24 mouse cellular contexts compared by ENCODE assay signal in genomic region chr3:78077822-78078221, GRCm38 (mm10).
A peak's percentile ranks its signal among the peaks of the same experiment; 100 is the strongest.
DNase-seq lines count a peak whose midpoint lies in the region; ATAC-seq and TF ChIP-seq lines count a peak whose summit lies in the region.
"Had no signal": no experiment of that assay in that cellular context is flagged by ENCODE, and none has a peak within 500 bp of the region (broad histone marks: within the 10 kb centered on the region; RNA-seq: fewer than 3 reads in every experiment).

No protein-coding gene starts in this region.

- no peaks in the 10 kb centered on the region for H3K27me3 ChIP-seq in hindbrain, embryonic 14.5 days (ENCODE audit: control insufficient read depth, insufficient read depth, low read length)
- no peaks in the 10 kb centered on the region for H3K27me3 ChIP-seq in hindbrain, embryonic 16.5 days (replicated peaks; ENCODE audit: control insufficient read depth, insufficient read depth, low read length)
- H3K27me3 ChIP-seq in intestine, embryonic 15.5 days (replicated peaks) = no peaks in the 10 kb centered on the region
- H3K27me3 ChIP-seq in intestine, postnatal 0 days (replicated peaks; ENCODE audit: control insufficient read depth, insufficient read depth, low read length) = no peaks in the 10 kb centered on the region
- no peaks in the 10 kb centered on the region for H3K27me3 ChIP-seq in neural tube, embryonic 12.5 days (replicated peaks)
- no peaks in the 10 kb centered on the region for H3K27me3 ChIP-seq in neural tube, embryonic 15.5 days (replicated peaks)
- no peaks in the 10 kb centered on the region for H3K27me3 ChIP-seq in neural tube, embryonic 14.5 days (ENCODE audit: control insufficient read depth, insufficient read depth, low read length)
- H3K27me3 ChIP-seq: embryonic facial prominence, embryonic 13.5 days; embryonic facial prominence, embryonic 15.5 days; forebrain, embryonic 12.5 days had no signal

- H3K4me3 ChIP-seq in hindbrain, embryonic 14.5 days (replicated peaks; ENCODE audit: low read length) = no peak overlapping the region
- no peak overlapping the region for H3K4me3 ChIP-seq in hindbrain, embryonic 16.5 days (ENCODE audit: low read length)
- no peak overlapping the region for H3K4me3 ChIP-seq in intestine, embryonic 15.5 days (replicated peaks)
- no peak overlapping the region for H3K4me3 ChIP-seq in intestine, postnatal 0 days (ENCODE audit: low read depth, low read length)
- H3K4me3 ChIP-seq in neural tube, embryonic 12.5 days = no peak overlapping the region
- H3K4me3 ChIP-seq in neural tube, embryonic 15.5 days (replicated peaks) = no peak overlapping the region
- H3K4me3 ChIP-seq in neural tube, embryonic 14.5 days (ENCODE audit: low read depth, low read length) = no peak overlapping the region
- H3K4me3 ChIP-seq: embryonic facial prominence, embryonic 13.5 days; embryonic facial prominence, embryonic 15.5 days; erythroblast, embryonic 14.5 days; forebrain, embryonic 10.5 days; forebrain, embryonic 12.5 days had no signal

- H3K4me1 ChIP-seq in hindbrain, embryonic 14.5 days (replicated peaks; ENCODE audit: control insufficient read depth, insufficient read depth, low read length) = 0 out of 2 replicates have a peak, but pooled peaks cover 5% of the 10 kb centered on the region
- H3K4me1 ChIP-seq in hindbrain, embryonic 16.5 days (ENCODE audit: control insufficient read depth, insufficient read depth, low read depth, low read length) = no peaks in the 10 kb centered on the region
- no peaks in the 10 kb centered on the region for H3K4me1 ChIP-seq in intestine, embryonic 15.5 days (replicated peaks)
- H3K4me1 ChIP-seq in intestine, postnatal 0 days (replicated peaks; ENCODE audit: control insufficient read depth, insufficient read depth, low read length) = no peaks in the 10 kb centered on the region
- H3K4me1 ChIP-seq in neural tube, embryonic 12.5 days = no peaks in the 10 kb centered on the region
- no peaks in the 10 kb centered on the region for H3K4me1 ChIP-seq in neural tube, embryonic 15.5 days
- no peaks in the 10 kb centered on the region for H3K4me1 ChIP-seq in neural tube, embryonic 14.5 days (ENCODE audit: control insufficient read depth, insufficient read depth, low read length)
- H3K4me1 ChIP-seq: embryonic facial prominence, embryonic 13.5 days; embryonic facial prominence, embryonic 15.5 days; forebrain, embryonic 10.5 days; forebrain, embryonic 12.5 days had no signal

- no peaks in the 10 kb centered on the region for H3K9me3 ChIP-seq in hindbrain, embryonic 14.5 days (ENCODE audit: control insufficient read depth, low read length)
- no peaks in the 10 kb centered on the region for H3K9me3 ChIP-seq in hindbrain, embryonic 16.5 days (ENCODE audit: control insufficient read depth, low read length)
- H3K9me3 ChIP-seq in intestine, embryonic 15.5 days = no peaks in the 10 kb centered on the region
- no peaks in the 10 kb centered on the region for H3K9me3 ChIP-seq in intestine, postnatal 0 days (ENCODE audit: control insufficient read depth)
- H3K9me3 ChIP-seq in neural tube, embryonic 12.5 days = no peaks in the 10 kb centered on the region
- no peaks in the 10 kb centered on the region for H3K9me3 ChIP-seq in neural tube, embryonic 15.5 days (replicated peaks)
- H3K9me3 ChIP-seq in neural tube, embryonic 14.5 days (ENCODE audit: control insufficient read depth, low read length) = no peaks in the 10 kb centered on the region
- H3K9me3 ChIP-seq: embryonic facial prominence, embryonic 13.5 days; embryonic facial prominence, embryonic 15.5 days; forebrain, embryonic 10.5 days; forebrain, embryonic 12.5 days had no signal

- H3K9ac ChIP-seq in hindbrain, embryonic 14.5 days = no peak overlapping the region
- H3K9ac ChIP-seq in hindbrain, embryonic 16.5 days (ENCODE audit: low read depth, low read length) = no peak overlapping the region
- H3K9ac ChIP-seq in intestine, embryonic 15.5 days = no peak overlapping the region
- no peak overlapping the region for H3K9ac ChIP-seq in intestine, postnatal 0 days (ENCODE audit: low read depth, low read length)
- no peak overlapping the region for H3K9ac ChIP-seq in neural tube, embryonic 12.5 days
- H3K9ac ChIP-seq in neural tube, embryonic 15.5 days (replicated peaks) = no peak overlapping the region
- H3K9ac ChIP-seq in neural tube, embryonic 14.5 days (replicated peaks; ENCODE audit: low read depth, low read length) = no peak overlapping the region
- H3K9ac ChIP-seq: embryonic facial prominence, embryonic 13.5 days; embryonic facial prominence, embryonic 15.5 days; forebrain, embryonic 12.5 days had no signal

- DNase-seq in hindbrain, embryonic 14.5 days (ENCODE audit: low spot score) = peak; percentile 28
- DNase-seq in right cerebral cortex, postnatal 4 days = no peak
- DNase-seq: adrenal gland, adult 2 months; adrenal gland, postnatal 10 days; adrenal gland, postnatal 25 days; cerebellum, adult 11 months; cerebellum, adult 18-20 months; cerebellum, adult 8-10 months; cerebellum, adult 9-11 months; cerebellum, postnatal 14 days; cerebellum, postnatal 36 days; embryo, embryonic 11 days had no signal

- ATAC-seq in hindbrain, embryonic 14.5 days (ENCODE audit: low FRiP score) = no peak
- no peak for ATAC-seq in hindbrain, embryonic 16.5 days
- peak; percentile 43; the same call in 1 of the 2 replicates for ATAC-seq in intestine, embryonic 15.5 days
- ATAC-seq in intestine, postnatal 0 days = no peak
- 0 out of 2 replicates have a peak, but pooled peaks have one; percentile 61 for ATAC-seq in neural tube, embryonic 12.5 days (ENCODE audit: low FRiP score, low read depth)
- ATAC-seq in neural tube, embryonic 15.5 days (ENCODE audit: low FRiP score) = no peak; the same call in 1 of the 2 replicates
- peak; percentile 60; the same call in 1 of the 2 replicates for ATAC-seq in neural tube, embryonic 14.5 days (ENCODE audit: low read depth)
- ATAC-seq: forebrain, embryonic 14.5 days had no signal

- WGBS in hindbrain, embryonic 14.5 days = 73% methylated on average over 2 of the region's 2 CpGs
- WGBS in hindbrain, embryonic 16.5 days = 68% methylated on average over 2 of the region's 2 CpGs
- 39% methylated on average over 2 of the region's 2 CpGs for WGBS in intestine, embryonic 15.5 days
- 18% methylated on average over 2 of the region's 2 CpGs for WGBS in intestine, postnatal 0 days
- WGBS in neural tube, embryonic 12.5 days = 75% methylated on average over 2 of the region's 2 CpGs
- WGBS in neural tube, embryonic 15.5 days = 52% methylated on average over 2 of the region's 2 CpGs
- 62% methylated on average over 2 of the region's 2 CpGs for WGBS in neural tube, embryonic 14.5 days

- peak overlapping the region; percentile 9; the same call in 1 of the 2 replicates for H3K27ac ChIP-seq in hindbrain, embryonic 14.5 days
- H3K27ac ChIP-seq in hindbrain, embryonic 16.5 days (ENCODE audit: low read depth, low read length) = no peak overlapping the region
- no peak overlapping the region for H3K27ac ChIP-seq in intestine, embryonic 15.5 days
- no peak overlapping the region for H3K27ac ChIP-seq in intestine, postnatal 0 days (ENCODE audit: low read depth, low read length)
- H3K27ac ChIP-seq in neural tube, embryonic 12.5 days = no peak overlapping the region
- H3K27ac ChIP-seq in neural tube, embryonic 15.5 days (replicated peaks) = no peak overlapping the region
- no peak overlapping the region for H3K27ac ChIP-seq in neural tube, embryonic 14.5 days (ENCODE audit: low read depth, low read length)
- H3K27ac ChIP-seq: embryonic facial prominence, embryonic 13.5 days; embryonic facial prominence, embryonic 15.5 days; forebrain, embryonic 10.5 days; forebrain, embryonic 12.5 days had no signal

- H3K36me3 ChIP-seq in hindbrain, embryonic 14.5 days (replicated peaks; ENCODE audit: control insufficient read depth, insufficient read depth) = no peaks in the 10 kb centered on the region
- H3K36me3 ChIP-seq in hindbrain, embryonic 16.5 days (ENCODE audit: control insufficient read depth, insufficient read depth, low read length) = no peaks in the 10 kb centered on the region
- no peaks in the 10 kb centered on the region for H3K36me3 ChIP-seq in intestine, embryonic 15.5 days
- no peaks in the 10 kb centered on the region for H3K36me3 ChIP-seq in intestine, postnatal 0 days (ENCODE audit: control insufficient read depth, insufficient read depth)
- no peaks in the 10 kb centered on the region for H3K36me3 ChIP-seq in neural tube, embryonic 12.5 days
- H3K36me3 ChIP-seq in neural tube, embryonic 15.5 days = no peaks in the 10 kb centered on the region
- H3K36me3 ChIP-seq in neural tube, embryonic 14.5 days (ENCODE audit: control insufficient read depth, insufficient read depth, low read length) = no peaks in the 10 kb centered on the region
- H3K36me3 ChIP-seq: embryonic facial prominence, embryonic 13.5 days; embryonic facial prominence, embryonic 15.5 days; forebrain, embryonic 10.5 days; forebrain, embryonic 12.5 days had no signal

- H3K4me2 ChIP-seq in hindbrain, embryonic 14.5 days (replicated peaks) = no peak overlapping the region
- H3K4me2 ChIP-seq in hindbrain, embryonic 16.5 days (ENCODE audit: low read length) = no peak overlapping the region
- no peak overlapping the region for H3K4me2 ChIP-seq in intestine, embryonic 15.5 days (replicated peaks)
- H3K4me2 ChIP-seq in intestine, postnatal 0 days (replicated peaks; ENCODE audit: low read depth) = no peak overlapping the region
- H3K4me2 ChIP-seq in neural tube, embryonic 12.5 days (replicated peaks) = no peak overlapping the region
- H3K4me2 ChIP-seq in neural tube, embryonic 15.5 days = no peak overlapping the region
- H3K4me2 ChIP-seq in neural tube, embryonic 14.5 days (ENCODE audit: low read depth, low read length) = no peak overlapping the region
- H3K4me2 ChIP-seq: embryonic facial prominence, embryonic 13.5 days; embryonic facial prominence, embryonic 15.5 days; forebrain, embryonic 12.5 days had no signal

- no peak for TF ChIP-seq CTCF in intestine, postnatal 0 days (IDR thresholded peaks at IDR 0.05; ENCODE audit: low read depth)

Comparison
In these comparisons a context has a peak if more than half of its experiments do, and no peak if none do; other contexts are left out.
1. ATAC-seq: peak in intestine, embryonic 15.5 days (single experiment), neural tube, embryonic 12.5 days (single experiment) and neural tube, embryonic 14.5 days (single experiment); none in hindbrain, embryonic 14.5 days (single experiment), hindbrain, embryonic 16.5 days (single experiment), intestine, postnatal 0 days (single experiment) and neural tube, embryonic 15.5 days (single experiment).